Mouse (Mus musculus) hindbrain, embryonic 11.5 days (tissue): Measurements from ENCODE around the gene Grin3a. TPM values are rescaled to one million over a fixed set of nuclear protein-coding genes. Genes with fewer than 3 reads are reported as not detected.

Experiments
- ATAC-seq: fragments of 200-750 bp; cut with Nextera tagmentation; 2 replicates; pipeline ENCODE4 v1.8.0; 2017; ENCODE audit warnings: mild to moderate bottlenecking, moderate TSS enrichment, moderate library complexity; ENCODE audit not compliant: low FRiP score
- DNase-seq: peaks from one replicate; pipeline ENCODE4 v3.0.0-alpha.2; 2015; ENCODE audit warnings: low spot score
- H3K27ac ChIP-seq: fragments of 300-500 bp; sonication (generic); 2 replicates; pipeline ENCODE4 v1.5.1; 2014; ENCODE audit warnings: mild to moderate bottlenecking, low read depth, low read length
- H3K27me3 ChIP-seq: fragments of 300-500 bp; sonication (generic); 2 replicates; pipeline ENCODE4 v1.6.1; 2014; ENCODE audit warnings: mild to moderate bottlenecking, low read length, moderate library complexity, mixed read lengths; ENCODE audit not compliant: control insufficient read depth, insufficient read depth
- H3K36me3 ChIP-seq: fragments of 300-500 bp; sonication (generic); 2 replicates; pipeline ENCODE4 v1.6.1; 2014; ENCODE audit warnings: mild to moderate bottlenecking, low read length, moderate library complexity, mixed read lengths; ENCODE audit not compliant: control insufficient read depth, insufficient read depth
- H3K4me1 ChIP-seq: fragments of 300-500 bp; sonication (generic); replicated peaks from 2 replicates; pipeline ENCODE4 v1.6.1; 2014; ENCODE audit warnings: low read length, mixed read lengths; ENCODE audit not compliant: control insufficient read depth, insufficient read depth
- H3K4me2 ChIP-seq: fragments of 300-500 bp; sonication (generic); replicated peaks from 2 replicates; pipeline ENCODE4 v1.6.1; 2014; ENCODE audit warnings: mild to moderate bottlenecking, low read depth, low read length
- H3K4me3 ChIP-seq: fragments of 300-500 bp; sonication (generic); 2 replicates; pipeline ENCODE4 v1.5.1; 2014; ENCODE audit warnings: low read depth, low read length
- H3K9ac ChIP-seq: fragments of 300-500 bp; sonication (generic); 2 replicates; pipeline ENCODE4 v1.6.1; 2014; ENCODE audit warnings: low read depth, low read length
- H3K9me3 ChIP-seq: fragments of 300-500 bp; sonication (generic); 2 replicates; pipeline ENCODE4 v1.6.1; 2016; ENCODE audit warnings: low read length; ENCODE audit not compliant: control insufficient read depth
- WGBS: fragments of 180-500 bp; shearing (Covaris S2); extraction: QIAGEN DNeasy Blood & Tissue Kit; methylation state at CpG from one replicate; pipeline ENCODE4 v1.1.7; 2014; 5-methylcytosine and 5-hydroxymethylcytosine counted together
- polyA plus RNA-seq: library from polyadenylated mRNA; unstranded; fragments of >200 nt; fragmentation: Nextera tagmentation; extraction: Ambion mirVana; gene quantifications from 2 replicates; pipeline ENCODE4 v1.2.1, GENCODE M21; 2014

The Grin3a gene
- polyA plus RNA-seq, 1 experiment from 2014 or later: 1.5 TPM

GRCm38 (mm10) chr4:49806791-49807190, 38.8 kb downstream of the Grin3a start:
- no peak overlapping the region for H3K4me2 ChIP-seq
- no peak for DNase-seq
- H3K27ac ChIP-seq: no peak overlapping the region
- H3K9me3 ChIP-seq: no peaks in the 10 kb centered on the region
- ATAC-seq: no peak
- H3K9ac ChIP-seq: no peak overlapping the region
- H3K4me1 ChIP-seq: no peaks in the 10 kb centered on the region
- H3K36me3 ChIP-seq: no peaks in the 10 kb centered on the region
- H3K4me3 ChIP-seq: no peak overlapping the region
- H3K27me3 ChIP-seq: no peaks in the 10 kb centered on the region

- no peak overlapping the region for H3K27ac ChIP-seq
- WGBS: 92% methylated on average over 2 of the region's 2 CpGs
Observed at GRCm38 (mm10) chr4:49799338-49799737, 46.2 kb downstream of the Grin3a start.

GRCm38 (mm10) chr4:49788971-49789370, 56.6 kb downstream of the Grin3a start:
- WGBS: 81% methylated on average over 2 of the region's 2 CpGs
- ATAC-seq: no peak
- Histone ChIP-seq H3K4me1 (no peaks in the 10 kb centered on the region), H3K9me3 (no peaks in the 10 kb centered on the region), H3K27me3 (no peaks in the 10 kb centered on the region), H3K9ac (no peak overlapping the region), H3K4me2 (no peak overlapping the region), H3K27ac (no peak overlapping the region), H3K36me3 (no peaks in the 10 kb centered on the region), H3K4me3 (no peak overlapping the region)
- DNase-seq: no peak

More at GRCm38 (mm10) chr4:49799338-49799737, 46.2 kb downstream of the Grin3a start:
- DNase-seq (no peak), ATAC-seq (no peak)
- Histone ChIP-seq H3K27me3 (no peaks in the 10 kb centered on the region), H3K4me1 (no peaks in the 10 kb centered on the region), H3K36me3 (no peaks in the 10 kb centered on the region), H3K9me3 (no peaks in the 10 kb centered on the region), H3K9ac (no peak overlapping the region), H3K4me3 (no peak overlapping the region), H3K4me2 (no peak overlapping the region)

GRCm38 (mm10) chr4:49742847-49743246, 102.7 kb downstream of the Grin3a start:
- no peak overlapping the region for H3K4me3 ChIP-seq
- H3K9ac ChIP-seq: no peak overlapping the region
- no peak for DNase-seq
- H3K4me2 ChIP-seq: no peak overlapping the region
- H3K4me1 ChIP-seq: no peaks in the 10 kb centered on the region
- H3K9me3 ChIP-seq: no peaks in the 10 kb centered on the region
- 94% methylated on average over 5 of the region's 5 CpGs for WGBS
- no peaks in the 10 kb centered on the region for H3K36me3 ChIP-seq
- no peak overlapping the region for H3K27ac ChIP-seq
- no peak for ATAC-seq
- no peaks in the 10 kb centered on the region for H3K27me3 ChIP-seq

GRCm38 (mm10) chr4:49741942-49742341, 103.6 kb downstream of the Grin3a start:
- 99% methylated on average over 2 of the region's 2 CpGs for WGBS
- no peak overlapping the region for H3K9ac ChIP-seq
- DNase-seq (no peak), ATAC-seq (no peak)
- no peaks in the 10 kb centered on the region for H3K36me3 ChIP-seq
- H3K4me3 ChIP-seq: no peak overlapping the region
- H3K27ac ChIP-seq: no peak overlapping the region
- no peak overlapping the region for H3K4me2 ChIP-seq
- H3K27me3 ChIP-seq: no peaks in the 10 kb centered on the region
- no peaks in the 10 kb centered on the region for H3K9me3 ChIP-seq
- no peaks in the 10 kb centered on the region for H3K4me1 ChIP-seq

GRCm38 (mm10) chr4:49740796-49741766, 104.5 kb downstream of the Grin3a start:
- H3K27ac ChIP-seq: no peak overlapping the region
- DNase-seq: no peak
- no peaks in the 10 kb centered on the region for H3K27me3 ChIP-seq
- H3K36me3 ChIP-seq: no peaks in the 10 kb centered on the region
- H3K9ac ChIP-seq: no peak overlapping the region
- no peaks in the 10 kb centered on the region for H3K9me3 ChIP-seq
- no peaks in the 10 kb centered on the region for H3K4me1 ChIP-seq
- ATAC-seq: no peak
- no peak overlapping the region for H3K4me3 ChIP-seq
- 85% methylated on average over 5 of the region's 5 CpGs for WGBS
- no peak overlapping the region for H3K4me2 ChIP-seq

- Histone ChIP-seq H3K9ac (no peak overlapping the region), H3K9me3 (no peaks in the 10 kb centered on the region), H3K36me3 (no peaks in the 10 kb centered on the region), H3K4me3 (no peak overlapping the region), H3K4me2 (no peak overlapping the region), H3K27ac (no peak overlapping the region), H3K4me1 (no peaks in the 10 kb centered on the region), H3K27me3 (no peaks in the 10 kb centered on the region)
- 88% methylated on average over 1 of the region's 1 CpGs for WGBS
- no peak for DNase-seq
- ATAC-seq: no peak
Observed at GRCm38 (mm10) chr4:49739561-49739960, 106.0 kb downstream of the Grin3a start.

- Histone ChIP-seq H3K4me1 (no peaks in the 10 kb centered on the region), H3K27ac (no peak overlapping the region), H3K27me3 (no peaks in the 10 kb centered on the region), H3K9ac (no peak overlapping the region), H3K36me3 (no peaks in the 10 kb centered on the region), H3K4me3 (no peak overlapping the region), H3K9me3 (no peaks in the 10 kb centered on the region), H3K4me2 (no peak overlapping the region)
- DNase-seq (no peak), ATAC-seq (no peak)
- 91% methylated on average over 3 of the region's 3 CpGs for WGBS
Observed at GRCm38 (mm10) chr4:49729326-49729725, 116.2 kb downstream of the Grin3a start.

- Histone ChIP-seq H3K36me3 (no peaks in the 10 kb centered on the region), H3K9me3 (no peaks in the 10 kb centered on the region), H3K4me2 (no peak overlapping the region), H3K27ac (no peak overlapping the region), H3K4me1 (no peaks in the 10 kb centered on the region), H3K9ac (no peak overlapping the region), H3K27me3 (no peaks in the 10 kb centered on the region), H3K4me3 (no peak overlapping the region)
- no peak for DNase-seq
- ATAC-seq: no peak
- WGBS: 88% methylated on average over 2 of the region's 2 CpGs
Observed at GRCm38 (mm10) chr4:49723908-49724307, 121.6 kb downstream of the Grin3a start.
